Mouse (Mus musculus) adrenal gland, postnatal 36 days (tissue): Measurements from ENCODE around the gene Jmjd8. TPM values are rescaled to one million over a fixed set of nuclear protein-coding genes. Genes with fewer than 3 reads are reported as not detected.

ENCODE experiments used
- DNase-seq, 2 experiments: peaks; one replicate each; pipeline ENCODE4 v3.0.0; 2021; ENCODE audit warnings: mixed read lengths in 1 of 2
- total RNA-seq, 2 experiments: library from RNA; stranded (reverse); gene quantifications; 2 replicates each; pipeline ENCODE4 v1.2.3; 2021

The Jmjd8 gene
- total RNA-seq, 2 experiments from 2014 or later = 87.8 to 93.9 TPM

- no peak for DNase-seq
Observed at GRCm38 (mm10) chr17:25808028-25808427, 20.6 kb upstream of the Jmjd8 start.

- DNase-seq = peak; percentile 93 to 95
Observed at GRCm38 (mm10) chr17:25808789-25809605, 19.7 kb upstream of the Jmjd8 start, which contains the start of gene Fbxl16. TSS of gene Fbxl16 (plus strand) at chr17:25809085.

- DNase-seq = no peak
Observed at GRCm38 (mm10) chr17:25809606-25810340, 18.9 kb upstream of the Jmjd8 start.

GRCm38 (mm10) chr17:25810890-25811289 lies 17.8 kb upstream of the Jmjd8 start:
- DNase-seq = no peak

DNA sequence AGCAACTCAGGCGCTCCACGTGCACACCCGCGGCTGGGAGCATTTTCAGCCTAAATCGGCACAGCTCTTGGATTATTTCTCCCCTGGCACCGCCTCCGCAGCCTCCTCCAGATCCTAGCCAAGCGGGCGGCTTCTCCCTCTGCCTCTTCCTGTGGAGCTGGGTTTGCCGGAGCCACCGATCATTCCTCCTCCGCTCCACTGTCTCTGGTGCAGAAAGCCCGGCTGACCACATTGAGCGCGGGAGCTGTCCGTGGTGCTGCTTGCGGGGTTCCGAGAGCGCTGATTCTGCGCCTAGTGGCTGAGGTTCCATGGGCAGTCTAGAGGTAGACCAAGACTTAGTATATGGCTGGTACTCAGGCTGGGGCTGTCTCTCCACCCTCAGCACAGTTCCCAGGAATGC lies 15.2 kb upstream of the Jmjd8 start:
- peak; percentile 92 to 94 for DNase-seq

DNA sequence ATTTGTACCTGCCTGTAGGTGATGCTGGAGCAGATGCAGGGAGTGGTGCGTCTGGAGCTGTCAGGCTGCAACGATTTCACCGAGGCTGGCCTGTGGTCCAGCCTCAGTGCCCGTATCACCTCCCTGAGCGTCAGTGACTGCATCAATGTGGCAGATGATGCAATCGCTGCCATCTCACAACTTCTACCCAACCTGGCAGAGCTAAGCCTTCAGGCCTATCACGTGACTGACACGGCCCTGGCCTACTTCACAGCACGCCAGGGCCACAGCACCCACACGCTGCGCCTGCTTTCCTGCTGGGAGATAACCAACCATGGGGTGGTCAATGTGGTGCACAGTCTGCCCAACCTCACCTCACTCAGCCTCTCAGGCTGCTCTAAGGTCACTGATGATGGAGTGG lies 11.0 kb upstream of the Jmjd8 start:
- peak; percentile 37 to 74 for DNase-seq

- DNase-seq = no peak
Observed at GRCm38 (mm10) chr17:25818851-25819780, 9.6 kb upstream of the Jmjd8 start.

DNA sequence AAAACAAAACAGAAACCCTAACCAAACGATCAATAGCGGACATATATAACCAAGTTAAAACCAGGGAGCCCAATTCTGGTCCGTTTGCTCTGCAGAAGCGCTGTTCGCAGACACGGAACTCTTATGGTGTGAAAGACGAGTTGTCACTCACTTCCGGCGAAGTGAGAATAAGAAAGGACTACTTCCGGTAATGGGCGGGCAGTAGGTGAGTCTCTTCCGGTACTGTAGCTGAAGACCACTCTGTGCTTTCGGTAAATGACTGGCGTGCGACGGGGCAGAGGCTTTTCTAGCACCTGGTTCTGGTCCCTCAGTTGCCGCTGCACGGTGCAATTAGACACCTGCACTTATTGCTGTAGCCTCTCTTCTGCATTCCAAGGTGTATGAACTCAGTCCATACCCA lies 5.2 kb upstream of the Jmjd8 start, which contains the start of gene Wdr24:
Wdr24 (plus strand) TSS at position 176 of the 400 bp plus-strand sequence.
- peak; percentile 67 to 75 for DNase-seq

DNA sequence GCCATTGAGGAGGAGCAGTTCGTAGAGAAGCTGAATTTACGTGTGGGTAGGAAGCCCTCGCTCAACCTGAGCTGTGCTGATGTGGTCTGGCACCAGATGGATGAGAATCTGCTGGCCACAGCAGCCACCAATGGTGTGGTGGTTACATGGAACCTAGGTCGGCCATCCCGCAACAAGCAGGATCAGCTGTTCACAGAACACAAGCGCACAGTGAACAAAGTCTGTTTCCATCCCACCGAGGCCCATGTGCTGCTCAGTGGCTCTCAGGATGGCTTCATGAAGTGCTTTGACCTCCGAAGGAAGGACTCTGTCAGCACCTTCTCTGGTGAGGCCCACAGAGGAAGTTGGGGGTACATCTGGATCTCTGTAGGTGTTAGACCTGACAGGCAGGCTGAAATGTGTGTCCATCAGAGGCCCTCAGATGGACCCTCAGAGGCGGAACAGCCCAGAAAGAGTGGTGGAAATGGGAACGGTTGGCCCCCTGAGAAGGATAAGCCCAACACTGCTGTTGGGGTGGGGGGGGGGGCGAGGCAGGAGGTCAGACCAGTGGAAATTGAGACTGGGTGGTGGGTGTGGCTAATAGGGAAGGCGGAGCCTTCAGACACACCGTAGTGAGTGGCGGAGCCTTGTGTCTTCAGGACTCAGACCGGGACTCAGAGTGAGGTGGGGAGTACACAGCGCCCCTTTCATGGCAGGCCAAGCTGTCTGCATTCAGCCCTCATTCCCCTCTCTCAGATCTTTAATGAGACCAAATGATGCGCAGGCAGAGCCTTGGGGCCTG lies 4.1 kb upstream of the Jmjd8 start:
- DNase-seq = no peak

GRCm38 (mm10) chr17:25825311-25825710 lies 3.4 kb upstream of the Jmjd8 start:
- DNase-seq = no peak

GRCm38 (mm10) chr17:25825984-25826570 lies 2.6 kb upstream of the Jmjd8 start:
- DNase-seq = no peak

DNA sequence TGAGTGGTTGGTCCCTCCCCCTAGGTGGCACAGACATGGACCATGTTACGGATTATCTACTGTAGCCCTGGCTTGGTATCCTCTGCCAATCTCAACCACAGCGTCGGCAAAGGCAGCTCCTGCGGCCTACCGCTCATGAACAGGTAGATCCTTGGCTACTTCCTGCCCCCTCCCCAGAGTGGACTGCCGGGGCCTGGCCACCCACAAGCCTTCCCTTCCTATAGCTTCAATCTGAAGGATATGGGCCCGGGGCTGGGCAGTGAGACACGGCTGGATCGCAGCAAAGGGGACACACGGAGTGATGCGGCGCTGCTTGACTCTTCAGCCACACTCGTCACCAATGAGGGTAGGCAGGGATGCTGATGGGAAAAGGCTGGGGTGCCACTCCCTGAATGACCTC lies 1.7 kb upstream of the Jmjd8 start:
- DNase-seq = no peak

- DNase-seq = no peak
Observed at GRCm38 (mm10) chr17:25827546-25828222, 983 bp upstream of the Jmjd8 start.

- DNase-seq = no peak
Observed at GRCm38 (mm10) chr17:25828223-25828594, 458 bp upstream of the Jmjd8 start.

DNA sequence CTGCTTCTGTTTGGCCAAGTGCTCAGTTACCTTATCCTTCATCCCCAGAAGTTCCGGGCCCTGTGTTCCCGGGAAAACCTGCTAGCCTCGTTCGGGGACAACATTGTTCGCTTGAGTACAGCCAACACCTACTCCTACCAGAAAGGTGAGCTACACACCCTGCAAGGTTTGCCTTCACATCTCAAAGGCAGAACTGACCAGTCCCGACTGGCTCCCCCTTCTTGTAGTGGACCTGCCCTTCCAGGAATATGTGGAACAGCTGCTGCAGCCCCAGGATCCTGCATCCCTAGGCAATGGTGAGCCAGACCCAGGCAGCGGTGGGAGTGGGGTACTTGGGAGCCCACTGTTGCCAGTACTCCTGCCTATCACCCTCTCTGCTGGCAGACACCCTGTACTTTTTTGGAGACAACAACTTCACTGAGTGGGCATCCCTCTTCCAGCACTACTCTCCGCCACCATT lies 921 bp downstream of the Jmjd8 start:
- no peak for DNase-seq

DNA sequence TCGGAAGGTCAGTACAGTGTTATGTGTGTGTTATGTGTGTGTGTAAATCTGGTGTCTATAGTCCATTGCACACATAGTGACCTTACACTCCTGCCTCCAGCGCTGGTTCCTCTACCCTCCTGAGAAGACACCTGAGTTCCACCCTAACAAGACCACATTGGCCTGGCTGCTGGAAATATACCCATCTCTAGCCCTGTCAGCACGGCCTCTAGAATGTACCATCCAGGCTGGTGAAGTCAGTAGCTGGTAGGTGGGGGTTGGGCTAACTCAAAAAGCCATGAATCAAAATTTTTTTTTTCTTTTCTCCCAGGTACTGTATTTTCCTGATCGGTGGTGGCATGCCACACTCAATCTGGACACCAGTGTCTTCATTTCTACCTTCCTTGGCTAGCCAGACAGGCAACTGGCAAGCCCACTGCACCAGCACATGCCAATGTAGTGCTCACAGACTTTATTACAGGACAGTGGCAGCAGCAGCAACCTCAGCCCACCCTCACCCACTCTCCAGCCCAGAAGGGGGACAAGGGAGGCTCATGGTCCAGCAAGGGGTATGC lies 1.6 kb downstream of the Jmjd8 start:
- no peak for DNase-seq

DNA sequence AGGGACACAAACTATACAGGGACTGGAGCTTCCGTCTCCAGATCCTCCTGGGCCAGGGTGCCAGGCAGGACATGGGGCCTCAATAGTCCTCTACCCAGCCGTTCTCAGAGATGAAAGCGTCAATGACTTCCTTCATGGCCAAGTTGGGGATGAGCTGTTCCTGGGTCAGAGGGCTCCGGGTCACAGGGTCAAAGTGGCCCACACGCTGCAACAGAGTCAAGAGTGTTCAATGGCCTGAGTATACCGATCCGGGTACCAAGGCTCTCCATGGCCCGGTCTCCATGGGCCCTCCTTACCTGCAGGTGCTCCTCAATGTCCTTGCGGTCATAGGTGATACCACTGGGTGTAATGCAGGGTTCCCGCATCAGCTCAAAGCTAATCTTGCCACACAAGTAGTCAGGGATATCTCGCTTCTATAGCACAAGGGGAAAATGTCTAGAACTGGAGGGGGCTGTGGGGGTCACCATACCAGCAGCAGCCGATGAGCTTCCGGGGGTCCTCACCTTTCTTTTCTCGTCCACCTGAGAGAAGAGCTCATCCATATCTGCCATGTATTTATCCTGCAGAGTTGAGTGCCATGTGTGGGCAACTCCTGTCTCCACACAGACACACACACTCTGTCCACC lies 2.3 kb downstream of the Jmjd8 start:
- DNase-seq = no peak

DNA sequence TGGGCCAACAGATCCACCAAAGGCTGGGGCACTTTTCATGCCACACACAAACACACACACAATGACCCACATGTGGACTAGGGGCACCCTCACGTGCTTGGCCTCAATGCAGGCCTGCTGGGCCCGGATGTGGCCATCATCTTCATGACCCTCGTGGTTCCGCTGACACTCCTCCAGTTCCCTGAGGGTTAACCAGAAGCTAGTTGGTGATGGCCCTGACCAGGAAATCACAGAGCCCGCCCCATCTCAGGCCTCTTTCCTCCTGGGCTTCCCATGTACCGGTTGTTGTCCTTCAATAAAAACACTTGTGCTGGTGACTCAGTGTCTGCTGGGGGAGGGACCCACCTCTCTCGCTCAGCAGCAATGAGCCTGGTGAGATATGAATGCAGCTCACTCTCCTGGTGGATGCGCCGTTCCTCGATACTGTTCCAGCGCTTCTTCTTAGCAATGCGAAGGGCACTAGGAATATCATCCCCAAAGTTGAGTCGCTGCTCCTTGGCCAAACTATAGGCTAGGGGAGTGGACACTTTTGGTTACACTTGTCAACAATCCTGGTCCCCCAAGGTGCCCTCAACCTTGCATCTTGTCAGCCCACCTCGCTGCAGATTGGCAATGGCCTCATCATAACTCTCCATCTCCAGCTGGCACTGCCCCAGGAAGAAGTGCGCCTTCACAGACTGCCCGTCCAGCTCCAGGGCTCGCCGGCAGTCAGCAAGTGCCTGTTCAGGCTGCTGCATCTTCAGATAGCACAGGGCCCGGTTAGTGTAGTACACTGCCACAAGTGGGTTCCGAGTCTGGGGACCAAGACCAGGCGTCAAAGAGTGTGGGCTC lies 3.0 kb downstream of the Jmjd8 start:
- peak; percentile 76 to 81 for DNase-seq
